Mouse (Mus musculus) brain, embryonic 14.5 days (tissue): Measurements from ENCODE around the gene Gm30083.

Experiments
- CTCF ChIP-seq: fragments of 200-500 bp; IDR thresholded peaks from 2 replicates; pipeline ENCODE4 v1.5.1; 2012; ENCODE audit warnings: inconsistent platforms, mild to moderate bottlenecking, moderate library complexity, borderline replicate concordance; ENCODE audit not compliant: insufficient read depth, insufficient read length; ENCODE audit errors: extremely low read depth
- POLR2A ChIP-seq: fragments of 200-500 bp; IDR thresholded peaks from 2 replicates; pipeline ENCODE4 v1.6.1; 2012; ENCODE audit warnings: mild to moderate bottlenecking, inconsistent platforms, borderline replicate concordance; ENCODE audit not compliant: poor library complexity, insufficient read depth, insufficient read length, severe bottlenecking; ENCODE audit errors: extremely low read depth

DNA sequence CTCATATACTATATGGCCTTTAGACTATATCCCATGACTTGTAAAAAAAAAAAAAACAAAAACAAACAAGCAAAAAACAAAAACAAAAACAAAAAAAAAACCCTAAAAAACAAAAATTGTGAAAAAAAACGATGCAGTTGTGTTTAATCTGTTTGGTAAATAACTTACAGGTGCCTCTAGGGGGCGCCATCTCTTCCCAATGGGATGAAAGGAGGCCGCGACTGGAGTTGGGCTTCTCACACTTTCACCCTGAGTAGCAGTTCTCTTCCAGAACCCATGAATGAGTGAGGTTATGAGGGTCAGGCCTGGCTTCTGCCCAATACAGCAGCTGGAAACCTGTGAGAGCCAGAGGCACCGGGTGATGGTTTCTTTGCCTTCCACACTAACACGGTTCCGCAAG is 49.3 kb downstream of the Gm30083 start:
- TF ChIP-seq CTCF = no peak
- TF ChIP-seq POLR2A = no peak
